Mouse (Mus musculus) granulocyte monocyte progenitor cell, adult 5-6 weeks (primary cell): Measurements from ENCODE around the gene Pola2. TPM values are rescaled to one million over a fixed set of nuclear protein-coding genes. Genes with fewer than 3 reads are reported as not detected.

Experiments used
- ATAC-seq: replicated peaks from 2 replicates; pipeline ENCODE4 v1.8.0; 2016; ENCODE audit warnings: mild to moderate bottlenecking, moderate TSS enrichment, inconsistent platforms; ENCODE audit not compliant: poor library complexity, severe bottlenecking
- total RNA-seq, 2 experiments: library from RNA; stranded (forward) in 1 of 2; stranded (reverse) in 1 of 2; fragments of 200-712, 200-1000 nt in 1 of 2; fragments of >200 nt in 1 of 2; fragmentation: Nextera tagmentation in 1 of 2; gene quantifications; 2 replicates each; pipeline ENCODE4 v1.2.3; 2014 to 2017

Gene Pola2
- total RNA-seq, 2 experiments from 2014 or later = 56.9 to 122 TPM

DNA sequence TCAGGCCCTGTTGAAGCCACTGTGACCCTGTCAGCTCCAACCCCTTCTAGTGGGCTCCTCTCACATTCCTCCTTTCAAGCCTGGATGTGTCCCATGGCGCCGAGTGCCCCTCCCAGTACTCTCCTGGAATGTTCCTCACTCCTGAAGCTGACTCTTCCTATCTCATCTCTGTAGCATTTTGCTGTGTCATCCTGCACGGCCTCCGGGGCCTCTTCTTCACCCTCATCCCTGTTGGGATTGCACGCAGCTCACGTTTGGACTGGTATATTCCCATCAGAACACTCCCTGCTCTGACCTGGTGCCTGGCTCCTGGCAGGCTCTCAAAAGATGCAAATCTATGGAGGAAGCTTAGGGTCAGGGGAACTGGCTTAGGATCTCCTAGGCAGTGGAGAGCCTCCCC is 2.8 kb upstream of the Pola2 start:
- no peak for ATAC-seq

DNA sequence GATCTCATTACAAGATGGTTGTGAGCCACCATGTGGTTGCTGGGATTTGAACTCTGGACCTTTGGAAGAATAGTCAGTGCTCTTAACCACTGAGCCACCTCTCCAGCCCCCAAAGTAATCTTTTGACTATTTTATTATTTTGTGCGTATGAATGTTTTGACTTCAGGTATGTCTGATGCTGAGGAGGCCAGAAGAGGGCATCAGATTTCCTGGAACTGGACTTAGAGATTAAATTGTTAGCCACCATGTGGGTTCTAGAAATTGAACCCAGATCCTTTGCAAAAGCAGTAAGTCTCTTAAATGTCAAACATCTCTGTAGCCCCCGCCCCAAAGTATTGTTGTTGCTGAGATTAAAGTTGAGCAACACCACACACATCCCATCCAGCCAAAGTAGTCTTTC is 1.9 kb upstream of the Pola2 start:
- ATAC-seq = no peak

DNA sequence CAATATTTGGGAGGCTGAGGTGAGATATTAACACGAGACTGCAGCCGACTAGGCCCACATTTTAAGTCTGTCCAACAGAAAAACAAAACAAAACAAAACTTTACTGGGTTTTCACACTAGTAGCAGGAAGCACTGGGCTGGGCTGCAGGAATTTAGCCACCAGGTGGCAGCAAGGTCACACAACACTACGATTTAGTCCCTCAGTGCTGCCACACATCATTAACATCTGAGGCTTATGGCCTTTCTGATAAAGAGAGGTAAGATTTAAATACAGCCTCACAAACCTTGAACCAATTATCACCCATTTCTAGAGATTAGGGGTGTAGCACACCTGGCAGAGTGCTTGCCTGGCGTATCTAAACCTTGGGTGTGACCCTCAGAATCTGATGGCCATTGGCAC is 1.3 kb upstream of the Pola2 start:
- peak; percentile 58 for ATAC-seq

DNA sequence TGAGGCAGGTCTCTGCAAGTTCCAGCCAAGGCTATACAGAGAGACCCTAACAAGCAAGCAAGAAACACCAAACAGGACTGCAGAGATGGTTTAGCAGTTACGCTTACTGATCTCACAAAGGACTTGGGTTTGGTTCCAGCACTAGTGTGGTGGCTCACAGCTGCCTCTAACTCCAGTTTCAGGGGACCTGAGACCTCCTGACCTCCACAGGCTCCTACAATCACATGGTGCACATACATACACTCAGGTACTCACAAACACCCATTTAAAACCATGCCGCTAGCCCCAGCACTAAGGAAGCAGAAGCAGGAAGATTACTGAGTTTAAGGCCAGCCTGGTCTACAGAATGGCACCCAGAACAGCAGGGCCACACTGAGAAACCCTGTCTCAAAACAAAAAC is 802 bp upstream of the Pola2 start:
- ATAC-seq = no peak

DNA sequence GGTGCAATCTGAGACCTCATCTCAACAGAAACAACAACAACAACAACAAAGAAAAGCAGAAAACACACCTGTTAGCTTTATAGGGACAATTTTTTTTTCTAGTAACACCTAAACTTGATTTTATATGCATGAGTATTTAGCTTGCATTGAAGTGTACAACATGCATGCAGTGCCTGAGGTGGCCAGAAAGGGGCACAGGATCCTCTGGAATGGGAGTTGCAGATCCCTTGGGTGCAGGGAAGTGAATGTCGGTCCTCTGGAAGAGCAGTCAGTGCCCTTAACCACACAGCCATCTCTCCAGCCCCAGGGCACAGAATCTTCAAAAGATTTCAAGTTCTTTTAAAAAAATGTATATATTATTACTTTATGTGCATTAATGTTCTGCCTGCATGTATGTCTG is 1.4 kb downstream of the Pola2 start:
- ATAC-seq = no peak

DNA sequence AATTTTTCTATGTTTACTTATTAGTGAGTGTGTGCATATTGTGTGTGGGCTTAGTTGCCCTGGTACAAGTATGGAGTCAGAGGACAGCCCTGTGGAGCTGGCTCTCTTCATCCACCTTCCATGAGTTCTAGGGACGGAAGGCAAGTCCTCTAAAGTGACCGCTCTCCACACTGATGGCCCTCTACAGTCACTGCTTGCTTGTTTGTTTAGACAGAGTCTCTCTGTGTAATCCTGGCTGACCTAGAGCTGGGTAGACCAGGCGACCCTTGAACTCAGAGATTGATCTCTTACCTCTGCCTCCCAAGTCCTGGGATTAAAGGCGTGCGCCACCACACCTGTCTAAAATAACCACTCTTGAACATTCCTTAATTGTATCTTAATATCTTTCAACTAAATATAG is 6.6 kb downstream of the Pola2 start:
- no peak for ATAC-seq

DNA sequence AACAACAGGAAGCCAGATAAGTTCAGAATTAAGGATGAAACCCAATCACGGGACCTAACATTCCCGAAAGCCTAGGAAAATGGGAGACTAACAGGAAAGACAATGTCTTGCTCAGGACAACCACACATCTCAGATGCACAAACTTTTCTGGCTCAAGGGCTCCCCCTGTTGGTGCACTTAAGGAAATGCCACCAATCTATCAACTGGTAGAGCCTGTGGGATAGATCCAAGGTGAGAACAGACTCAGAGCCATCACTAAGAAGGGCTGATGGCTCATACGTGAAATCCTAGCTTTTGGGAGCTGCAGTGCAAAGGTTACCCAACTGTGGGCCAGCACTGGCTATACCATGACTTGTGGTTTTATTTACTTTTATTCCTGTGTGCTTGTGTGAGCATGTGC is 7.3 kb downstream of the Pola2 start:
- peak; percentile 52; the same call in 1 of the 2 replicates for ATAC-seq

DNA sequence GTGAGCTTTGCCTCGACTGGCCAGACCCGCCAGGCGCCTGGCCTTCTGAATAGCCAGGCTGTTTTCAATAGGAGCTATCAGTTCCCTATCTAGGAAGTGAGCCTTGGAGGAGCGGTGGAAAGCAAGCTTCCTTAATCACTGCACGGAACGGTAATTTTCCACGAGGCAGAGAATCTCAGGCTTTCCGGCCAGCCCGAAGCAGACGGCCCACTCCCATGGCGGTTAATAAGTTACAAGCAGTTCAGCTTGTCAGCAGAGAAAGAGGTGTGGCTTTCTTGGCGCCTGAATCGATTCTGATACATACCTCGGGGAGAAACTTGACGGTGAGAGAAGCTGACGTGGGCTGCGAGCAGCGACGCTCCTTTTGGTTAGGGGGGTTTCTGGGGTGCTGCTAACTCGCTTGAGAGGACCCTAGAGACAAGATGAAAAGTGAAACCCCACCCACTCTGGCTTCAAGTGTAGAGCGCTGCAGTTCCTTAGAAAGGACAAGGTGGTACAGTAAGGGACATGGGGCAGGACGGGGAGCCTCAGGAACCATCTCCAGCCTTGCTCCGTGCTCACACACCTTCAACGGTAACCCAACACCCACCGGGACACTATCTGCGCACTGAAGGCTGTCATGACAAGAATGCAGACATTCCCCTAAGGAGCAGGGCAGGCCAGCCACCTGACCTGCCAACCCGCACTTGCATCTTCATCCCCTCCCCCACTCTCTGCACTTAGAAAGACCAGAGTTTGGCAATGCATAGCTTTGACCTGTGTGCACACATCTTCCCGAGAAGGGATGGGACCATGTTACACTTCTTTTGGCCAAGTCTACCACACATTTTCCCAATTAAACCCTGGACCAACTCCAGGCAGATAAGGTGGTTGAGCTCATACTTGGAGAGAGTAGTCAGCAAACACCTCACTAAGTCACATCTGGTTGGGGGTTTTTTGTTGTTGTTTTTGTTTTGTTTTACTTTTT is 8.0 kb downstream of the Pola2 start:
- no peak for ATAC-seq

DNA sequence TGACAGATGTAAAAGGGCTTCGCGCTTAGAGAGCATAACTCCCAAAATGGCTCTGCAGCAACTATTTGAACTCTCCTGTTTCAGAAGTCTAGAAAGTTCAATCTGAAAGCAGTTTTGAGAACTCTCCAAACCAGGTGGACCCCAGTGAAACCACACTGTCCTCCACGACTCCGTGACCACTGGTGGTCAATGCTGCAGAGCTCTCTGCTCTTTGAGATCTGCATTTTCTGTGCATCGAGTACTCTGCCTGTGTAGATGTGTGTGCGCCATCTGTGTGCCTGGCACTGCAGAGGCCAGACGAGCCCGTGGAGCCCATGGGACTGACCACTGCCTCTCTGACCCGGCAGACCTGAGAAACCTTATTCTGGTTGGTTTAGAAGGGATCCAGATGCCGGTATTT is 9.1 kb downstream of the Pola2 start:
- ATAC-seq = no peak

DNA sequence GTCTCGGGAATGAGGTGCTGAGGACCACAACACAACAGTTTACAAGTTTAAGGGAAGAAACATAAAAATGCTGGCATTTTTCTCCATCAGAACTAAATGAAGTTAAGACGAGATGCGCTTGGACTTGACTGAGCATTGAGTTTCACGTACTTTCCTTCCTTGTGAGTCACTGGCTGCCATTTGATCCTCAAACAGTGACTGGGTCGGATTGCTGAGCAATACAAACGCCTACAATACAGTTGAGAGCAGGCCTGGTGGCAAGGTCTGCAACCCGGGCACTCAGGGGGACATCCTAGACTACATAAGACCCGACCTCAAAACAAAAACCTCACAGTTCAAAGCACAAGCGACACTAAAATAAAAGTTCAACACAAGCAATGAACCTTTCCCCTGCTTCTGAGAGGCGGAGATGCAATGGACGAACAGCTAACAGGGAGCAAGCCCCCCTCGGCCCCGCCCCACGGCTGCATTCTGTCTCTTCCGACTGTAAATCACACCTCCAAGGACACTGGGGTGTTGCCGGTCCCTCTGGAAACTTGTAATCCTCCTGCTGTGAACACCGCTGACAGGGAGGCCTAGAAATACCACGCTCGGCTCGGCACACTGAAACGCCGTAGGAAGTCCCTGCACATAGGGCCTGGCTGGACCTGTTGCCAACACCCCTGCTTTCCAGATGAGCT is 9.8 kb downstream of the Pola2 start:
- no peak for ATAC-seq

DNA sequence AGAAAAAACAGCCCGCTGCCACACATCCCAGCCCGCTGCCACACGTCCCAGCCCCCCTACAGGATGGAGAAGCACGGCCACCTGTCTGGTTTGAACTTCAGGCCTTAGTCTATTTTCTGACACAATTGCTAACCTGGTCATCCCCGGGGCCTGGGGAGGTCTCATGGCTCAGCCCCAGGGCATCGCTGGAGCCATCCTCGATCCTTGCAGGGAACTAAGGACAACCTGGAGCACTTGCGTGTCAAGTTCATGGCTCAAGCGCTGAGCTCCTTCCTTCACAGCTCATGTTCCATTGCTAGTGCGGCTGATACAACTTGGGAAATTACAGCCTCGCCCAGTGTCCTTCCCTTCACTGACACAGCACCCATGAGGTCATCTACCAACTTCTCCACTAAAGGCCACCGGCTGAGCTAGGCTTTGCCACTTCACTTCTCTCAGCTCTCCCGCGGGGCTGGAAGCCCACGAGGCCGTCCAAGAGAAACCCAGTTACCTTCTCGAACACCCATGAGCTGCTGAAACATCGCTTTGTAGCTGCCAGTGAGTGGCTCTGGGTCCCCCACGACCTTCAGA is 10.7 kb downstream of the Pola2 start:
- ATAC-seq = no peak

DNA sequence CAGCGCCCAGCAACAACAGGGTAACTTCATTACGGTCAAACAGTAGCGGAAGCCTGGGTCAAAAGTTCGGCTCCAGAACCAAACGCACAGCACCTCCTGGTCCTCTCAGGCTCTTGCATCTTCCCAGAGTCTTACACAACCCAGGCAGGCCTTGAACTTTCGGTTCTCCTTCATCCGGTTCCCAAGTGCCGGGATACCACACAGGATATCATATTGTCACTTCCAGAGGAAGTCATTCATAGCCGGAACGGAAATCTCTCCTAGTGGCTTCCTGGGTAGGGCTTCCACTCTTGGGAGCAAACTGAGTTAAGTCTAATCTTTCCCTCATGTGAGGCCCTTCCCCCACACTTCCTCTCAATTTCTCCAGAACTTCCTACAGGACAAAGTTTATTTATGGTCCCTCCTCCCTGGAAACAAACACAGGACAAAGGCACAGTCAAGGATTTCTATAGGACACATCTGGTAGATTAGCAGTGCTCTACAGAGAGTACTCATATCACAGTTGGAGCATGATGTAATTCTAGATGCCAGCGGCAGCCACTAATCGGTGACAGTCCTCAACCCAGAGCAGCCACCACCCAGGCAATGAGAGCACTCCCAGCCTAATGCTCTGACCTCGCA is 11.8 kb downstream of the Pola2 start:
- ATAC-seq = no peak; the same call in 1 of the 2 replicates

DNA sequence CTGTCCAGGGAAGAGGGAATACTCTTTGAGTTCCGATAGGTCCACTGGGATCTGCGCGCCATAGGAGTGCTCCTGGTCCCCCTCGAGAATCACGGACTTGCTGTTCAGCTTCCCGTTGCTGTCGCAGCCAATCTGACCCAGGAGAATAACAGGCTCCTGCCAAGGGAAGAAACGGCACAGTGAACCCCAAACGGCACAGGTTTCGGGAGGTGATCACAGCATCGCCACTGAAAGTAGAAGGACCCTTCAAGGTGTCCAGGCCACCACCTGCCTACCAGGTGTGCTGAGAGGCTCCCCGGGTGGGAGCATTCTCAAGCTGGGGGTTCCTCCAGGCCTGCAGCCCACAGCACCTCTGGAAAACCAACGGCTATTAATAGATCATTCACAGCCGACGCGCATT is 12.4 kb downstream of the Pola2 start:
- no peak for ATAC-seq

DNA sequence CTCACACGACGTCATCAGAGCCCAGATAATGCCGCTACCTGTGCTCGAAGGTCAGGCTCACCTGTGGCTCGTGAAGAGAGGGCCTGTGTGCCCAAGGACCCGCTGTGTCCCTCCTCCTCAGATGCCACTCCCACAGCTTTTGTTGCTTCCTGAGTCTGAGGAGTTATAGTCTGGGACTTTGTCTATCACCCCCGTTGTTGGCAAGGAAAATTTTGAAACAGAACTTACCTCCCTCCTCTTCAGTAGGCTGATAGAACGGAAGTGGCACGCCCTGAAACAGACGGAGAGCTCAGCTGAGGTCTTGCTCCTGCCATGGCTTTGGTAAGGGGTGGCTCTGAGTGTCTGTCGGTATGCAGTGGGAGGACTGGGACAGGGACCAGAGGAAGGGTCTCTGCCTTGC is 13.8 kb downstream of the Pola2 start:
- ATAC-seq = no peak

DNA sequence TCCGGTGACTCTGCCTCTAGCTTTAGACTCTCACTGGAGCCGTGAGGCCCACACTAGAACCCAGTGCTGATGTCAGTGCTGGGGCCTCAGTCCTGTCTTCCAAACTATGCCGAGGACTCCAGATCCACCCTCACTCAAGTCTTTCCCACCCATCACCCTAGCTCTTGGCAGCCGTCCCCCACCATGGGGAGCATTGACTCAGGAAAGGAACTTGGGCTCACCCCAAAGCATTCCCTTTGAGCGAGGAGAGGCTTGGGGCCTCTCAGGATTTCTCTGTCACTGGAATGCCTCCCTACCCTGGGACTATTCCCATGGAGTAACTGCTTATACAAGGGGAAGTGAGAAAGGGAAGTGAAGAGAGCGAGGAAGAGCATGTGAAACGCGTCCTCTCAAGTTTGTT is 18.1 kb downstream of the Pola2 start:
- ATAC-seq = 0 out of 2 replicates have a peak, but pooled peaks have one; percentile 6

DNA sequence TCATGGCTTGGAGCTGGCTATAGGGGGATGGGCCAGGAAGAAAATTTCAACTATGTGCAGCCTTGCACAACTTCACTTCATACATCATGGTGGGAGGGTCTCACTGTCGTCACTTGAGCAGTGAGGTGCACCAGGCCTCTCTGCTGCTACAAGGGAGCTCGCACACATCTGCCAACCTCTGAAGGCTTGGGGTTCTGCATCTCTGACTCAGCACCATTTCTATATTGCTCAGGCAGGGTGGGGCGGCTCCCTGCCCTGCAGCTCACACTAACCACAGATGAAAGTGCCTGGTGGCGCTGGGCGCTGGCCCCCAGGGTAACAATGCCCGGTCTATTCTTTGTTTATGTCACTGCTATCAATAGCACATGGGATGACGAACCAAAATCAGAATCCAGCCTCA is 19.0 kb downstream of the Pola2 start:
- peak; percentile 71 for ATAC-seq

DNA sequence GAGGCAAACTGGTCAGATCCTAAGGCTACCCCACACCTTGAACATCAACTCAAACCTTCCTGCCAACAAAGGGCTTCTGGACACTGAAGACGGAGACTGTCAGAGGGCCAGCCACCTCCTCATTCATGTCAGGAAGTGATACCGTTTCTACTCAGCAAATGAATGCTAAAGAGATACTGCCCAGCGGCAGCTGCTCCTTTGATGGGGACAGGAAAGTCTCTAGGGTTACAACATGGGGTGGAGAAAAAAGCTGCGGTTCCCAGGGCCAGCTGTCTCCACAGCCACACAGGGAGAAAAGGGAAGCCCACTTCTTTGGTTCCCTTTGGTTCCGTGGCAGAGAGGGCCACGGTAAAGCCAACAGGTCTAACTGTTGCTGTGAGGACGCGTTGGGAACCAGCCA is 19.9 kb downstream of the Pola2 start:
- ATAC-seq = peak; percentile 71

DNA sequence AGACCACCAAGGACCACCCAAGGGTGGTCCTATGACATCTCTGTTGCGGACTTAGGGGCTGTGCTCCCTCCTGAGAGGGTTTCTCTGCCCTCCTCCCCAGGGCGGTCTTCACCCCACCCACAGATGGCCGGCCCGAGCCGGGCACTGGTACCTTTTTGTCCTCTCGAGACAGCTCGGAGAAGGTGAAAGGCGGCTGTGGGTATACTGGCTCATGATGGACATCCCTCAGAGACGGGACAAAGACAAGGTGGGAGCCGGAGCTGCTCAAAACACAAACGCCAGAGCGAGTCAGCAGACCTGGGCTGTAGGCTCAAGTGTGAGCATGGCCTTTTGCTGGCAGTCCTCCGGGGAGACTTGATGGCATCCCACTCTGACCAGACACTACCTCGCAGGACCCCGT is 20.6 kb downstream of the Pola2 start:
- ATAC-seq = no peak

DNA sequence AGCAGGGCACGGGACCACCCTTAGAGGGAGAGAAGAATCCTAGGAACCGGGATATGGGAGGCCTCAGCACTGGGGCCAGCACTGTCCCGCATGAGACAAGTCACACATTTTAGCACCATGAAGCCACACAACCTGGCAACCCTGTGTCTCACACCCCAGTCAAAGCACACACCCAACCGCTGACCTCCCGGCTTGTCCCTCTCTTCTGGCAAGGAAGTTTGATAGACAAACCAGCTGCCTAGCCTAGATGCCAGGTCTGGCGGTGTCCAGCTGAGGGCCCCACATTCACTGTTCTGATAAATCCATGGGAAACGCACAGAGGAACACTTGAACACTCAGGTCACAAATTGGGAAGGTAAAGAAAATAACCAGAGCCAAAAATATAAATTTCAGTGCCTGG is 21.4 kb downstream of the Pola2 start:
- no peak for ATAC-seq

DNA sequence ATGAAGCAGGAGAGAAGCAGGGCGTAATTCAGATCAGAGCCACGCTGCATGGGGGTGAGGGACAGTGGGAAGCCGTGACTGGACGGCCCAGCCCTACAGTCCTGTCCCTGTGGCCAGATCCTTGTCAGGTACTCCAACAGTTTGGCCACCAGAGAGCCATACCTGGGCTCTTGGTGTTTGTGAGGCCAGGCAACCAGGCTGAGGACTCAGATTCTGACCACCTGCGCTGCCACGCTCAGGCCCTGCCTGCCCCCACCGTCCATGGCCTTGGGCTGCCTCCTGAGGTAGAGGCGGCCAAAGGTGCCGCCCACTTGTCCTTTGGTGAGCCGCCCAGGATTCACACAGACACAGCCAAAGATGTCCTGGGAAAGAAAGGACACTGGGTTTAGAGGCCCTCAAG is 23.3 kb downstream of the Pola2 start:
- no peak for ATAC-seq

DNA sequence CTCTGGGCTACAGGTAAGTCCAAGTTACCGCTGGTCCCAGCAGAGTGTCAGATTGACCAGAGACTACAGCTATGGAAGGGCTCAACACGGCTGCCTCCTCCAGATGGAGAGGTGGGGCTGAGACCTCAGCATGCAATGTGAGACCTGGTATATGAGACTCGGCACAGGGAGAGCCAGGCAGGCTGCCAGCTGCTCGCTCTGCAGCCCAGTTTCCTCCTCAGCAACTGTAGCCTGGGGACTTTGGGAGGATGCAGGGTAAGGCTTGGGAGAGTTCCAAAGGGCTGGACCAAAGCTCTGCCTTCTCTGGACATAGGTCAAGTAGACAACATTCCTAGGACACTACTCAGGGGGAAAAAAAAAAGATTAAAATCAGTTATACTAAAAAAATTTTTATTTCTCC is 23.8 kb downstream of the Pola2 start:
- no peak for ATAC-seq
